Mouse (Mus musculus) lung, embryonic 15.5 days (tissue): ENCODE results near the gene Srp68. TPM values are rescaled to one million over a fixed set of nuclear protein-coding genes. Genes with fewer than 3 reads are reported as not detected.

Source experiments
- ATAC-seq: fragments of 200-750 bp; cut with Nextera tagmentation; 2 replicates; pipeline ENCODE4 v1.8.0; 2017; ENCODE audit warnings: moderate number of reproducible peaks, borderline replicate concordance; ENCODE audit not compliant: low FRiP score, low TSS enrichment; ENCODE audit errors: extremely low read depth
- H3K27ac ChIP-seq: fragments of 300-500 bp; sonication (generic); 2 replicates; pipeline ENCODE4 v1.5.1; 2015; ENCODE audit warnings: moderate library complexity, mild to moderate bottlenecking, inconsistent platforms
- H3K27me3 ChIP-seq: fragments of 300-500 bp; sonication (generic); 2 replicates; pipeline ENCODE4 v1.6.1; 2015; ENCODE audit warnings: inconsistent platforms
- H3K36me3 ChIP-seq: fragments of 300-500 bp; sonication (generic); 2 replicates; pipeline ENCODE4 v1.6.1; 2015; ENCODE audit warnings: inconsistent platforms
- H3K4me1 ChIP-seq: fragments of 300-500 bp; sonication (generic); 2 replicates; pipeline ENCODE4 v1.6.1; 2015; ENCODE audit warnings: inconsistent platforms
- H3K4me2 ChIP-seq: fragments of 300-500 bp; sonication (generic); 2 replicates; pipeline ENCODE4 v1.6.1; 2015; ENCODE audit warnings: inconsistent platforms, mild to moderate bottlenecking, moderate library complexity
- H3K4me3 ChIP-seq: fragments of 300-500 bp; sonication (generic); 2 replicates; pipeline ENCODE4 v1.5.1; 2015; ENCODE audit warnings: mild to moderate bottlenecking, inconsistent platforms
- H3K9ac ChIP-seq: fragments of 300-500 bp; sonication (generic); 2 replicates; pipeline ENCODE4 v1.6.1; 2015; ENCODE audit warnings: inconsistent platforms
- H3K9me3 ChIP-seq: fragments of 300-500 bp; sonication (generic); 2 replicates; pipeline ENCODE4 v1.6.1; 2016; ENCODE audit warnings: inconsistent platforms
- WGBS: fragments of 180-500 bp; shearing (Covaris S2); methylation state at CpG from one replicate; pipeline ENCODE4 v1.1.7; 2015; 5-methylcytosine and 5-hydroxymethylcytosine counted together
- polyA plus RNA-seq: library from polyadenylated mRNA; unstranded; fragments of >200 nt; fragmentation: Nextera tagmentation; extraction: Ambion mirVana; gene quantifications from 2 replicates; pipeline ENCODE4 v1.2.1, GENCODE M21; 2015

The Srp68 gene
- polyA plus RNA-seq, result 89.8 and 95.4 TPM in 2 replicates

DNA sequence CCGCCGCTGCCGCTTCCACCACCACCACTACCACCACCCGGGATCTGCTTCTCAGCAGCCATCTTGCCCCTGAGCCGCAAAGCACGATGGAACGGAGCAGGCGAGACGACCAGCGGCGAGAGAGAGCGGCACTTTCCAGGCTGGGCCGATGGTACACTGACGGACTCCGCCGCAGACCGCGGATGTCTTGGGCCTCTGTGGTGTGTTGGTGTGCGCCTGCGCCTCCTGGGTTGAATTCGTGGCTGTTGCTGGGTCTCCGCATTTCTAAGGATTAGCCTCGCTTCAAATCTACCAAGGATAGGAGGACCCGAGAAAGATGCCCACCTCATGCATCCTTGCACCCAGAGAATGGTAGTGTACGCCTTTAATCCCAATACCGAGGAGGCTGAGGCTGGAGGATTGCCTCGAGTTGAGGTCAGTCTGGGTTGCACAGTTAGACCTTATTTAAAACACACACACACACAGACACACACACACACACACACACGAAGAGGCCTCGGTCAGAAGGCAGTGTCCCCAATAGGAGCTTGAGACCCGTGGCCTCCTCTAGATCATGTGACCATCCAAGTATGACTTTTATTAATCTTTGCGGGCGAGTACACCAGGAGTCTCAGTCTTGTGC, at the start of gene Srp68:
Gene Srp68, minus strand, starts transcription at position 173 of the 622 bp plus-strand sequence.
- Histone ChIP-seq H3K27ac (peak within 1 kb of the TSS; percentile 74), H3K4me2 (peak within 1 kb of the TSS; percentile 65), H3K36me3 (peaks cover 24% of the 10 kb centered on the region), H3K9me3 (no peaks in the 10 kb centered on the region), H3K4me1 (peaks cover 21% of the 10 kb centered on the region), H3K4me3 (peak within 1 kb of the TSS; percentile 89), H3K27me3 (no peaks in the 10 kb centered on the region), H3K9ac (peak within 1 kb of the TSS; percentile 91)
- WGBS, result 2% methylated on average over 32 of the region's 32 CpGs
- peak; percentile 98 for ATAC-seq

DNA sequence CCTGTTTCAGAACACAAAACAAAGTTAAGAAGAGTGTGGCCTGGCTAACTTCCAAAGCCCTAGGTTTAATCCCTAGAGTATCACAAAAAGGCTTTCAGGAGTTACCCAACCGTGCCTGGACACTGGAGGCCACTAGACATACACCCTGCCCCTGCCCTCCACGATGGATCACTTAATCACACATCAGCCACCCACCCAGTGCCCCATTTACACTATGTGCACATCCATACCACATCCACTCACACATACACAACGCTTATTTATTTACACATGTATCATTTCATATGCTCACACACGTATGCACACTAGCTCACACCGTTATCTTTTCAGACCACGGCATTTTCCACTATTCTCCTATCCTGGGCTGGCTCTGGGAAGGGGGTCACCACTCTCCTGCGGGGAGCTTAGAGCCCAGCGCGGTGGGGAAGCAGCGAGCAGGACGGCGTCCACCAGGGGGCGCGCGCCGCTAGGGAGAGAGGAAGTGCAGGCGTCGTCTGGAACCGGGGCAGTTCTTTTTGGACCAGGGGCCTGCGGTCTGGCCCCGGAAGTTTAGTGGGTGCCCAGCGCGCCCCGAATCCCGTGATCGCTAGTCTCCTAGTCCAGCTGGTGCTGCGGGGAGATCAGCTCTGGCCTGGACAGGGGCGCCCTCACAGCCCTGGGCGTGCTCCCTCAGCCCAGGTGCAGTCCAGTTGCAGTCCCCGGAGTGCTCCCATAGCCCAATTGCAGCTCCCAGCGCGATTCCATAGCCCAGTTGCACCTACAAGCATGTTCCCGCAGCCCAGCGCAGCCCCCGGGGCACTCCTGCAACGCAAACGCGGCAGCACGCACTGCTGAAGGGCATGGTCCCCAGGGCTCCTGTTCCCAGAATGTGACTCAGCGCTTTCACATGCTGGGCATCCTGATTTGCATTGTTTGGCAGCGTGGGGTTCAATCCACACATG, 45.0 kb upstream of the Srp68 start:
- H3K27ac ChIP-seq, result no peak overlapping the region; the same call in 1 of the 2 replicates
- H3K4me3 ChIP-seq, result peak overlapping the region; percentile 49
- WGBS, result 3% methylated on average over 41 of the region's 41 CpGs
- H3K9me3 ChIP-seq, result no peaks in the 10 kb centered on the region
- H3K4me2 ChIP-seq, result peak overlapping the region; percentile 100
- peaks cover 4% of the 10 kb centered on the region for H3K27me3 ChIP-seq
- H3K9ac ChIP-seq, result peak overlapping the region; percentile 63
- H3K36me3 ChIP-seq, result no peaks in the 10 kb centered on the region
- peaks cover 11% of the 10 kb centered on the region for H3K4me1 ChIP-seq
- peak; percentile 72 for ATAC-seq

DNA sequence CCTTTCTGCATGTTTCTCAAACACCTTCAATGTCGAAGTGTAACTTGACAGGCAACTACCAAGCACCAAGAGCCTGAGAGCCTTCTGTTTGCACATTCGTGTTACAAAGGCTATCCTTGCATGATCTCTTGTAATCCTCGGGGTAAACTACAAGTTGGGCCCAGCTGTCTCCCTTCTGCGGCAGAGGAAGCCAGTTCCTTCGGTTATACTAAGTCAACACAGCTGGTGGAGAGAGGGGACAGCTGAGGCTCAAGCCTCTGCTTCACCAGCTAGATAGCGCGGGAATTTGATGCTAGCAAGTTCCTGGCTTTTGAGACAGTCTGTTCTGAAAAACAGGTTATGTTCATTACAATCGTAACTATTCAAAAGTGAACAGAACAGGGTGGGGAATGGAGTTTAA, 38.3 kb upstream of the Srp68 start:
- Histone ChIP-seq H3K4me3 (no peak overlapping the region), H3K27ac (0 out of 2 replicates have a peak overlapping the region, but pooled peaks have one; percentile 43), H3K27me3 (no peaks in the 10 kb centered on the region), H3K4me1 (peaks cover 13% of the 10 kb centered on the region), H3K4me2 (no peak overlapping the region), H3K36me3 (no peaks in the 10 kb centered on the region), H3K9ac (no peak overlapping the region), H3K9me3 (no peaks in the 10 kb centered on the region)
- peak; percentile 70; the same call in 1 of the 2 replicates for ATAC-seq
- WGBS, result 14% methylated on average over 8 of the region's 8 CpGs

DNA sequence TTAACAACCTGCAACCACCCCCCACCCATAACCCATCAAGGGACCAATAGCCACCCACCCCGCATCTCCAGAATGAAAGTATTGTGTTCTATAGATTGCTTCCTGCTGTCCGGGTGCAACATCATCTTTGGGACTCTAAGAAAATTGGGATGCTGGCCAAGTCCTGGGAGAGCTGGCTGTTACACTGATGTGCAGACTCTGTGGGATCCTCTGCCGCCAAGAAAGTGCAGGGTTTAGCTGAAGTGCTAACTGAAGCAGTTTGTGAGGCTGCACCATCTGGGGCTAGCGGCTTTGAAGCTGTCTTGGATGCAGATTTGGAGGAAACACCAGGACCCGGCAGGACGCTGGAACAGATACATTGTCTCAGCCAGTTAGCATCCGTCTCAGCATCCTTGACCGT, 37.2 kb upstream of the Srp68 start:
- Histone ChIP-seq H3K4me1 (peaks cover 19% of the 10 kb centered on the region), H3K27ac (no peak overlapping the region), H3K4me2 (no peak overlapping the region), H3K36me3 (no peaks in the 10 kb centered on the region), H3K4me3 (no peak overlapping the region), H3K9me3 (no peaks in the 10 kb centered on the region), H3K27me3 (no peaks in the 10 kb centered on the region), H3K9ac (no peak overlapping the region)
- WGBS, result 26% methylated on average over 8 of the region's 8 CpGs
- ATAC-seq, result peak; percentile 56; the same call in 1 of the 2 replicates

DNA sequence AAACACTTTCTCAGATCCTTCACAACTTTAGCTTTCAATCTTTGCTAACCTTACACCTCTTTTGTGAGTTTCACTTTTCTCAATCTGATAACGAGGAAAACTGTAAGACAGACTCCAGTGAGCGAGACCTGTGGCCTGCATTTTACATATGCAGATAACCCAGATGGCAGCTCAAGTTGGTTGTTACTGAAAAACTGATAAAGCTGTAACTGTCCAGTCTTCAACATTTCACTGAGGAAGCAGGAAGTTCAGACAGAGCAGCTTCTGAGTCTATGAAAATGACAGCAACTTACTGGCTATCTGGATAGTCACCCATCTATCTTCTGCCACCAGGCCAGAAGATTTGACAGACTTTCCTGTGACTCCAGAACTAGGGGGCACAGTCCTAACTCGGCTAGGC, 35.6 kb upstream of the Srp68 start:
- Histone ChIP-seq H3K9ac (no peak overlapping the region), H3K27me3 (no peaks in the 10 kb centered on the region), H3K4me3 (no peak overlapping the region), H3K4me2 (no peak overlapping the region), H3K4me1 (peaks cover 31% of the 10 kb centered on the region), H3K27ac (no peak overlapping the region), H3K36me3 (peaks cover 7% of the 10 kb centered on the region; the same call in 1 of the 2 replicates), H3K9me3 (no peaks in the 10 kb centered on the region)
- ATAC-seq, result no peak
- 61% methylated on average over 3 of the region's 3 CpGs for WGBS

DNA sequence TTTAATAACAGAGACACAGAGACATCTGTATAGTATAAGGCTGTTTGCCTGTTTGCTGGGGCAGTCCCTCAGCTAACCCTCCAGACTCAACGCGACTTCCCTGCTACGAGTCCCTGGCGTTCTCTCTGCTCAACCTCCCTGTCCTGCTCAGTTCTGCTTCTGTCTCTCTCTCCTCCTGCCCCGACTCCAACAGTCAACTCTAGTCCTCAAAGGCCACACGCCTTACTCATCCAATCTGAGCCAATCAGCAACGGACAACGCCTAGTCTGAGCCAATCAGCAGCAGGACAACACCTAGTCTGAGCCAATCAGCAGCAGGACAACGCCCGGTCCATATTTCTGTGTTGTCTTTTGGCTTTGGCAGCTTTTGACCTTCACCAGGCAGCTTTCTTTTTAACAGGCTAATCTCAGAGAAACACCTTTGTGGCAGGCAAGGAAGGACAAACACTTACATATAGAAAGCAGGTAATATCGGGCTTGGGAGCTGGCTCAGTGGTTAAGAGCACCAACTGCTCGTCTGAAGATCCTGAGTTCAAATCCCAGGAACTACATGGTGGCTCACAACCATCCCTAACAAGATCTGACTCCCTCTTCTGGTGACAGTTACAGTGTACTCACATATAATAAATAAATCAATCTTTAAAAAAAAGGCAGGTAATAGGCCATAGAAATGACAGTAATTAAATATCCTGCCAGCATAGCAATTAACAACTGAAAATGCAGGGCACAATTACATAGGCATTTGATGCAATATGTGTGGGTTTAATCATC, 33.9 kb upstream of the Srp68 start:
- Histone ChIP-seq H3K9ac (no peak overlapping the region), H3K4me3 (no peak overlapping the region), H3K9me3 (no peaks in the 10 kb centered on the region), H3K4me2 (no peak overlapping the region), H3K27me3 (no peaks in the 10 kb centered on the region), H3K36me3 (peaks cover 22% of the 10 kb centered on the region), H3K4me1 (peaks cover 31% of the 10 kb centered on the region), H3K27ac (no peak overlapping the region)
- 86% methylated on average over 12 of the region's 12 CpGs for WGBS
- no peak for ATAC-seq

DNA sequence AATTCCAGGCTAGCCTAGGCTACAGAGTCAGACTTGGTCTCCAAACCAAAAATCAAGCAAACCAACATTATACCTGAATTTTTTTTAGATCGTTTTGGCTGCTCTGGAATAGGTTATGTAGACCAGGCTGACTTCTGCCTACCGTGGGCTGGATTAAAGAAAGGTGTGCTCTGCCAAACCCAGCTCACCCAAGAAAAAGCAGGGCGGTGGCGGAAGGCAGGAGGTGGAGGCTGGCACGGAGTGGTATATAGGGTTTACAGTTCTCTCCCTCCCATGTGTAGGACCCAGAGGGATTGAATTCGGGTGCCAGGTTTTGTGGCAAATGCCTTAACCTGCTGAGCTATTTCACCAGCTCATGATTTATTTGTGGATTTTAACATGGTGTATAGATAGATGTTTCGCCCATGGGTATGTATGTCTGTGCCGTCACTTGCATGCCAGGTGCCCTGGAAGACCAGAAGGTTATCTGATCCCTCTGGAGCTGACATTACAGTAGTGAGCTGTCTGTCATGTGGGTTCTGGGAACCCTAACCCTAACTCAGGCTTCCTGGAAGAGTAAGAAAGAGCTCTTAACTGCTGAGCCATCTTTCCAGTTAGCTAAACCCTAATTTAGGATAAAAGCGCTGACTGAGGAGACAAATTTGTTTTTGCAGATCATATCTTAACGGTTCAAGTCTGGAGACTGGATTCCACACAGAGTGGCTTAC, 33.2 kb upstream of the Srp68 start, which contains the start of gene Exoc7:
Gene Exoc7, minus strand, starts transcription at position 215 of the 707 bp plus-strand sequence.
- Histone ChIP-seq H3K9me3 (no peaks in the 10 kb centered on the region), H3K36me3 (peaks cover 30% of the 10 kb centered on the region), H3K27me3 (no peaks in the 10 kb centered on the region), H3K4me2 (peak within 1 kb of the TSS; percentile 84), H3K27ac (no peak within 1 kb of the TSS), H3K9ac (peak within 1 kb of the TSS; percentile 80), H3K4me1 (peaks cover 23% of the 10 kb centered on the region), H3K4me3 (peak within 1 kb of the TSS; percentile 78)
- ATAC-seq, result no peak
- 78% methylated on average over 10 of the region's 10 CpGs for WGBS

DNA sequence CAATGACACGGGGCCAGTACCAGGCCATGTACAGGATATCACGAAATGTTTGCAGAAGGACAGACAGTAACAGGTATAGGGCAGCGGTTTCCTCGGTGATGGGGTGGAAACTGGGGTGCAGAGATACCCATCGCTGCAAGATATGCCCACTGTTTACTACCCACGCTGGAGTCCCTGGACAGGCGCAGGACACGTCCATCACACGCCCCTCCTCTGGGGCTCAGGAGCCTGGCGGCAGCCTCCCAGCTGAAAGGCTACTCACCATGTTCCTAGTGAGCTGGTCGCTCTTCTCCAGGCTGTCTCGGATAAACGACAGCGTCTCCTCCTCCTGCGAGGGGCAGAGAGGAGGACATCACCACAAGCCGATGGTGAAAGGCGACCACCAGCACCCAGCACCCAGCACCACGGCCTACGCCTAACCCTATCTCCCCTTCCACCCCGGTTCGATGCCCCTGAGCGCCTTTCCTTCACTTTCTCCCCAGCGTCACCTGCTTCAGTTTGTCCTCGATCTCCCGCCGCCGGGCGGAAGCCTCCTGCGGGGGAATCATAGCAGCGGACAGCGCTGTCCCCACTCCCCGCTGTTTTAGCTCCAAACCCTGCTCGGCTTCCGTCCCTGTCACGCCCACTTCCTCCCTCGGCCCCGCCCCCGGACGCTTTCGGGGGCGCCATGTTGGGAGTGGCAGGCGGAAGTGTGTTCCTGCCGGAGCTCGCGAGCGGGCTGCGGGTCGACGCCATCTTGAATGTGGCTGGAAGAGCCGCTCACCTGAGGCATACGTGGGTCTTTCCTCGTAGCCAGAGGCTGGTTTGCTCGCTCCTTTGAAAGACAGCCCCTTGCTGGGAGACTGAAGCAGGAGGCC, 32.3 kb upstream of the Srp68 start:
- Histone ChIP-seq H3K9ac (peak overlapping the region; percentile 80), H3K4me1 (peaks cover 19% of the 10 kb centered on the region), H3K4me2 (peak overlapping the region; percentile 84), H3K36me3 (peaks cover 36% of the 10 kb centered on the region), H3K27ac (no peak overlapping the region), H3K27me3 (no peaks in the 10 kb centered on the region), H3K9me3 (no peaks in the 10 kb centered on the region), H3K4me3 (peak overlapping the region; percentile 78)
- peak; percentile 93 for ATAC-seq
- WGBS, result under 1% methylated on average over 53 of the region's 53 CpGs

DNA sequence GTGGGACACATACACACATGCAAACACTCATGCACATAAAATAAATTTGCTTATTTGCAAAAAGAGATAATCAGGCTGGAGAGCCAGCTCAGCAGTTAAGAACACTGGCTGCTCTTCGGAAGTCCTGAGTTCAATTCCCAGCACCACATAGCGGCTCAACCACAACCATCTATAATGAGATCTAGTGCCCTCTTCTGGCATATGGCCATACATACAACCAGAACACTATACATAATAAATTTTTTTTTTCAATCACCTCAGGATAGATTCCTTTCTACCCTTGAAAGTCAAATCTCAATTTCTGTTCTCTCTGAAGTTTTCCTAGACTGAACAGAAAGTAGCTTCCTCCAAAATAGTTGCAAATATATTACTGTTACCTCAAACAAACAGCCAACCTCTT, 31.4 kb upstream of the Srp68 start:
- Histone ChIP-seq H3K9me3 (no peaks in the 10 kb centered on the region), H3K36me3 (peaks cover 45% of the 10 kb centered on the region), H3K9ac (no peak overlapping the region), H3K4me1 (peaks cover 17% of the 10 kb centered on the region), H3K4me3 (peak overlapping the region; percentile 78), H3K27ac (no peak overlapping the region), H3K4me2 (peak overlapping the region; percentile 84), H3K27me3 (no peaks in the 10 kb centered on the region)
- no peak for ATAC-seq
- 96% methylated on average over 2 of the region's 2 CpGs for WGBS

DNA sequence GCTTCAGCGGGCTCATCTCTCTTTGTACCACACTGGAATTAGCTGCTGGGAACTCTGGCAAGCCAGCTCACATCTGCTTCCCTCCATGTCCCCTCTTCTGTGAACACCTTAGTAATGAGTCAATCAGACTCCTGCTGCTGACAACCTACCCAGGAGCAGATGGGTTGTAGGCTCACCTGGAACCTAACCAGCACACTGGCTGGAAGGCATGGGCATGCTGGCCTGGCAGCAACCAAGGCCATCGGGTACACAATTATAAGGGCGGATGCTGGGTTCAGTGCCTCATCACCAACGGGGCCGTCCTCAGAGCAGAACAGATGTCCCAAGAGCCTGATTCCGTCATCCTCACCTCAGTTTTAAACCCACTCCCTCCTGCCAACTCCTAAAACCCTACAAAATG, 24.6 kb upstream of the Srp68 start:
- H3K9me3 ChIP-seq, result no peaks in the 10 kb centered on the region
- no peaks in the 10 kb centered on the region for H3K27me3 ChIP-seq
- ATAC-seq, result no peak
- H3K4me1 ChIP-seq, result no peaks in the 10 kb centered on the region
- WGBS, result 85% methylated on average over 6 of the region's 6 CpGs
- H3K36me3 ChIP-seq, result peaks cover 57% of the 10 kb centered on the region
- no peak overlapping the region for H3K9ac ChIP-seq
- H3K27ac ChIP-seq, result no peak overlapping the region
- no peak overlapping the region for H3K4me2 ChIP-seq
- no peak overlapping the region for H3K4me3 ChIP-seq
